ENCODE assay signal across 9 mouse cellular contexts in genomic region chr10:86330993-86331680, GRCm38 (mm10). TPM values are rescaled to one million over a fixed set of nuclear protein-coding genes. Genes with fewer than 3 reads are reported as not detected.
DNase-seq lines count a peak whose midpoint lies in the region; ATAC-seq and TF ChIP-seq lines count a peak whose summit lies in the region.
"Had no signal": no experiment of that assay in that cellular context is flagged by ENCODE, and none has a peak within 500 bp of the region (broad histone marks: within the 10 kb centered on the region; RNA-seq: fewer than 3 reads in every experiment).

No protein-coding gene starts in this region.

- 63% methylated on average over 5 of the region's 5 CpGs for WGBS in hindbrain, embryonic 13.5 days
- 57% methylated on average over 5 of the region's 5 CpGs for WGBS in hindbrain, embryonic 11.5 days
- 79% methylated on average over 5 of the region's 5 CpGs for WGBS in midbrain, embryonic 16.5 days
- 79% methylated on average over 5 of the region's 5 CpGs for WGBS in midbrain, embryonic 11.5 days
- WGBS in intestine, embryonic 16.5 days = 62% methylated on average over 5 of the region's 5 CpGs
- 62% methylated on average over 5 of the region's 5 CpGs for WGBS in stomach, postnatal 0 days

- no peaks in the 10 kb centered on the region for H3K9me3 ChIP-seq in hindbrain, embryonic 13.5 days
- no peaks in the 10 kb centered on the region for H3K9me3 ChIP-seq in hindbrain, embryonic 11.5 days (ENCODE audit: control insufficient read depth, low read length)
- no peaks in the 10 kb centered on the region for H3K9me3 ChIP-seq in midbrain, embryonic 16.5 days (replicated peaks; ENCODE audit: control insufficient read depth, low read length, poor library complexity, severe bottlenecking)
- H3K9me3 ChIP-seq in midbrain, embryonic 11.5 days (ENCODE audit: control insufficient read depth, low read length) = no peaks in the 10 kb centered on the region
- H3K9me3 ChIP-seq in intestine, embryonic 16.5 days (ENCODE audit: control insufficient read depth, low read length) = no peaks in the 10 kb centered on the region
- no peaks in the 10 kb centered on the region for H3K9me3 ChIP-seq in stomach, postnatal 0 days (ENCODE audit: control insufficient read depth, low read length)

- H3K36me3 ChIP-seq in hindbrain, embryonic 13.5 days = no peaks in the 10 kb centered on the region
- no peaks in the 10 kb centered on the region for H3K36me3 ChIP-seq in hindbrain, embryonic 11.5 days (ENCODE audit: control insufficient read depth, insufficient read depth, low read length)
- no peaks in the 10 kb centered on the region; the same call in 1 of the 2 replicates for H3K36me3 ChIP-seq in midbrain, embryonic 16.5 days (ENCODE audit: control insufficient read depth, insufficient read depth, low read length)
- H3K36me3 ChIP-seq in midbrain, embryonic 11.5 days (ENCODE audit: control insufficient read depth, insufficient read depth, low read length) = no peaks in the 10 kb centered on the region
- H3K36me3 ChIP-seq in intestine, embryonic 16.5 days (ENCODE audit: control insufficient read depth, insufficient read depth, low read length) = no peaks in the 10 kb centered on the region
- no peaks in the 10 kb centered on the region for H3K36me3 ChIP-seq in stomach, postnatal 0 days (ENCODE audit: control insufficient read depth, insufficient read depth, low read length)

- H3K27ac ChIP-seq in hindbrain, embryonic 13.5 days = 0 out of 2 replicates have a peak overlapping the region, but pooled peaks have one; percentile 15
- H3K27ac ChIP-seq in hindbrain, embryonic 11.5 days (ENCODE audit: low read depth, low read length) = no peak overlapping the region
- H3K27ac ChIP-seq in midbrain, embryonic 16.5 days (ENCODE audit: low read length) = peak overlapping the region; percentile 70
- no peak overlapping the region for H3K27ac ChIP-seq in midbrain, embryonic 11.5 days (ENCODE audit: low read depth, low read length)
- peak overlapping the region; percentile 67 for H3K27ac ChIP-seq in intestine, embryonic 16.5 days (ENCODE audit: low read length)
- peak overlapping the region; percentile 76 for H3K27ac ChIP-seq in stomach, postnatal 0 days (replicated peaks)
- H3K27ac ChIP-seq: liver, embryonic 14.5 days had no signal

- ATAC-seq in hindbrain, embryonic 13.5 days (ENCODE audit: low FRiP score) = no peak
- no peak for ATAC-seq in hindbrain, embryonic 11.5 days (ENCODE audit: low FRiP score)
- ATAC-seq in midbrain, embryonic 16.5 days = no peak
- no peak for ATAC-seq in midbrain, embryonic 11.5 days (ENCODE audit: low FRiP score)
- ATAC-seq in intestine, embryonic 16.5 days = peak; percentile 17; the same call in 1 of the 2 replicates
- ATAC-seq in stomach, postnatal 0 days (ENCODE audit: low FRiP score, low TSS enrichment) = peak; percentile 43; the same call in 1 of the 2 replicates

- no peak overlapping the region for H3K4me3 ChIP-seq in hindbrain, embryonic 13.5 days
- H3K4me3 ChIP-seq in hindbrain, embryonic 11.5 days (ENCODE audit: low read depth, low read length) = no peak overlapping the region
- H3K4me3 ChIP-seq in midbrain, embryonic 16.5 days (ENCODE audit: low read depth, low read length) = no peak overlapping the region
- H3K4me3 ChIP-seq in midbrain, embryonic 11.5 days (ENCODE audit: low read depth, low read length) = no peak overlapping the region
- no peak overlapping the region for H3K4me3 ChIP-seq in intestine, embryonic 16.5 days (ENCODE audit: low read length)
- no peak overlapping the region for H3K4me3 ChIP-seq in stomach, postnatal 0 days (ENCODE audit: low read depth, low read length)

- H3K27me3 ChIP-seq in hindbrain, embryonic 13.5 days = no peaks in the 10 kb centered on the region
- no peaks in the 10 kb centered on the region for H3K27me3 ChIP-seq in hindbrain, embryonic 11.5 days (ENCODE audit: control insufficient read depth, insufficient read depth, low read length)
- no peaks in the 10 kb centered on the region for H3K27me3 ChIP-seq in midbrain, embryonic 16.5 days (ENCODE audit: control insufficient read depth, insufficient read depth, low read depth, low read length)
- H3K27me3 ChIP-seq in midbrain, embryonic 11.5 days (ENCODE audit: control insufficient read depth, insufficient read depth, low read length) = no peaks in the 10 kb centered on the region
- H3K27me3 ChIP-seq in intestine, embryonic 16.5 days (replicated peaks; ENCODE audit: control insufficient read depth, insufficient read depth, low read length) = no peaks in the 10 kb centered on the region
- H3K27me3 ChIP-seq in stomach, postnatal 0 days (ENCODE audit: control insufficient read depth, insufficient read depth, low read length) = no peaks in the 10 kb centered on the region

- H3K4me1 ChIP-seq in hindbrain, embryonic 13.5 days (replicated peaks) = peaks cover 12% of the 10 kb centered on the region
- no peaks in the 10 kb centered on the region for H3K4me1 ChIP-seq in hindbrain, embryonic 11.5 days (replicated peaks; ENCODE audit: control insufficient read depth, insufficient read depth, low read length)
- 0 out of 2 replicates have a peak, but pooled peaks cover 2% of the 10 kb centered on the region for H3K4me1 ChIP-seq in midbrain, embryonic 16.5 days (ENCODE audit: control insufficient read depth, insufficient read depth, low read length)
- no peaks in the 10 kb centered on the region for H3K4me1 ChIP-seq in midbrain, embryonic 11.5 days (ENCODE audit: control insufficient read depth, insufficient read depth, low read length)
- peaks cover 38% of the 10 kb centered on the region for H3K4me1 ChIP-seq in intestine, embryonic 16.5 days (ENCODE audit: control insufficient read depth, insufficient read depth, low read length)
- peaks cover 22% of the 10 kb centered on the region for H3K4me1 ChIP-seq in stomach, postnatal 0 days (replicated peaks; ENCODE audit: control insufficient read depth, insufficient read depth)

- no peak overlapping the region for H3K9ac ChIP-seq in hindbrain, embryonic 13.5 days
- no peak overlapping the region for H3K9ac ChIP-seq in hindbrain, embryonic 11.5 days (ENCODE audit: low read depth, low read length)
- H3K9ac ChIP-seq in midbrain, embryonic 16.5 days (ENCODE audit: low read depth, low read length) = no peak overlapping the region
- H3K9ac ChIP-seq in midbrain, embryonic 11.5 days (ENCODE audit: low read length) = no peak overlapping the region
- peak overlapping the region; percentile 23; the same call in 1 of the 2 replicates for H3K9ac ChIP-seq in intestine, embryonic 16.5 days (ENCODE audit: low read depth, low read length)
- 0 out of 2 replicates have a peak overlapping the region, but pooled peaks have one; percentile 1 for H3K9ac ChIP-seq in stomach, postnatal 0 days (ENCODE audit: low read length)
- H3K9ac ChIP-seq: liver, embryonic 14.5 days had no signal

- DNase-seq in hindbrain, embryonic 11.5 days (ENCODE audit: low spot score) = no peak
- DNase-seq in midbrain, embryonic 11.5 days (ENCODE audit: low spot score, missing footprints) = no peak
- no peak for DNase-seq in stomach, postnatal 0 days (ENCODE audit: low spot score)
- DNase-seq in retina, embryonic 14.5 days (ENCODE audit: low spot score) = no peak
- no peak for DNase-seq in adrenal gland, postnatal 14 days

- no peak for TF ChIP-seq CTCF in stomach, postnatal 0 days (IDR thresholded peaks at IDR 0.05; ENCODE audit: low read depth)

- H3K4me2 ChIP-seq in hindbrain, embryonic 13.5 days = no peak overlapping the region
- no peak overlapping the region for H3K4me2 ChIP-seq in hindbrain, embryonic 11.5 days (replicated peaks; ENCODE audit: low read depth, low read length)
- H3K4me2 ChIP-seq in midbrain, embryonic 16.5 days (ENCODE audit: low read length) = no peak overlapping the region
- no peak overlapping the region for H3K4me2 ChIP-seq in midbrain, embryonic 11.5 days
- 0 out of 2 replicates have a peak overlapping the region, but pooled peaks have one; percentile 6 for H3K4me2 ChIP-seq in intestine, embryonic 16.5 days (ENCODE audit: low read depth, low read length)
- H3K4me2 ChIP-seq in stomach, postnatal 0 days (replicated peaks; ENCODE audit: low read depth) = 0 out of 2 replicates have a peak overlapping the region, but pooled peaks have one; percentile 3

- TF ChIP-seq EP300 in stomach, postnatal 0 days (optimal IDR thresholded peaks at IDR 0.05) = no peak

RNA-seq across cellular contexts. Expression of gene Timp3, which starts 31.0 kb away (rescaled TPM):
- polyA plus RNA-seq in hindbrain, embryonic 13.5 days (2015; fragmentation: Nextera tagmentation; extraction: Ambion mirVana) = 32.3 and 37.1 TPM in 2 replicates
- 31.6 and 32.8 TPM in 2 replicates for polyA plus RNA-seq in hindbrain, embryonic 11.5 days (2014; fragmentation: Nextera tagmentation; extraction: Ambion mirVana)
- polyA plus RNA-seq in midbrain, embryonic 16.5 days (2015; fragmentation: Nextera tagmentation; extraction: Ambion mirVana) = 30.9 and 37.4 TPM in 2 replicates
- 20.2 and 20.7 TPM in 2 replicates for polyA plus RNA-seq in midbrain, embryonic 11.5 days (2014; fragmentation: Nextera tagmentation; extraction: Ambion mirVana)
- polyA plus RNA-seq in intestine, embryonic 16.5 days (2015; fragmentation: Nextera tagmentation; extraction: Ambion mirVana) = 43.4 and 43.7 TPM in 2 replicates
- 33.0 and 33.9 TPM in 2 replicates for polyA plus RNA-seq in stomach, postnatal 0 days (2015; fragmentation: Nextera tagmentation; extraction: Ambion mirVana)
- 283 and 294 TPM in 2 replicates for total RNA-seq in adrenal gland, postnatal 14 days (2021)

Comparison
In these comparisons a context has a peak if more than half of its experiments do, and no peak if none do; other contexts are left out.
1. H3K27ac ChIP-seq: peak in hindbrain, embryonic 13.5 days (single experiment), midbrain, embryonic 16.5 days (single experiment), intestine, embryonic 16.5 days (single experiment) and stomach, postnatal 0 days (single experiment); none in hindbrain, embryonic 11.5 days (single experiment) and midbrain, embryonic 11.5 days (single experiment).
2. ATAC-seq: peak in intestine, embryonic 16.5 days (single experiment) and stomach, postnatal 0 days (single experiment); none in hindbrain, embryonic 13.5 days (single experiment), hindbrain, embryonic 11.5 days (single experiment), midbrain, embryonic 16.5 days (single experiment) and midbrain, embryonic 11.5 days (single experiment).
3. H3K4me2 ChIP-seq: peak in intestine, embryonic 16.5 days (single experiment) and stomach, postnatal 0 days (single experiment); none in hindbrain, embryonic 13.5 days (single experiment), hindbrain, embryonic 11.5 days (single experiment), midbrain, embryonic 16.5 days (single experiment) and midbrain, embryonic 11.5 days (single experiment).
4. H3K9ac ChIP-seq: peak in intestine, embryonic 16.5 days (single experiment) and stomach, postnatal 0 days (single experiment); none in hindbrain, embryonic 13.5 days (single experiment), hindbrain, embryonic 11.5 days (single experiment), midbrain, embryonic 16.5 days (single experiment) and midbrain, embryonic 11.5 days (single experiment).